Comparison of ENCODE assay signal across 25 mouse cellular contexts in the genomic region with DNA sequence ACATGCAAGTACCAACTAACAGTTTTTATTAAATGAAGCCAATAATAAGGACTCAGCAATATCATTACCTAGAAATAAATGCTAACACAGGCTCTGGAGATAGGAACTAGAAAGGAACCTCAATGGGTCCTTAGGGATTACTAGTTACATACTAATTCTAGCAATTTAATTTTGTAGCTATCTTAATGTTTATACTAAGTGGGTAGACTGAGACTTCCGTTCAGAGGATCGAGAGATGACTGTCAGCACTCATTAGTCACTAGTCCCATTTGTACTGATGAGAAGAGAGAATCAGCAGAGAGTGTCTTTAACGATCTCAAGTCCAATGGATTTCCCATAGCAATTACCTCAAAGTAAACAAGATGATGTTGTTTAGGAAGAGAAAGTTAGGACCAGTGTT.
"Had no signal": no experiment of that assay in that cellular context is flagged by ENCODE, and none has a peak within 500 bp of the region (broad histone marks: within the 10 kb centered on the region; RNA-seq: fewer than 3 reads in every experiment).

No protein-coding gene starts in this region.

- H3K9me3 ChIP-seq: heart, embryonic 13.5 days; heart, embryonic 15.5 days; hindbrain, embryonic 15.5 days; kidney, embryonic 15.5 days; limb, embryonic 13.5 days; limb, embryonic 15.5 days; liver, embryonic 12.5 days had no signal

- H3K4me1 ChIP-seq: heart, embryonic 13.5 days; heart, embryonic 15.5 days; hindbrain, embryonic 15.5 days; kidney, embryonic 15.5 days; limb, embryonic 13.5 days; limb, embryonic 15.5 days; liver, embryonic 12.5 days had no signal

- H3K9ac ChIP-seq: heart, embryonic 13.5 days; heart, embryonic 15.5 days; hindbrain, embryonic 15.5 days; kidney, embryonic 15.5 days; limb, embryonic 13.5 days; limb, embryonic 15.5 days; liver, embryonic 12.5 days had no signal

- ATAC-seq: intestine, embryonic 16.5 days; liver, embryonic 12.5 days had no signal

- H3K27me3 ChIP-seq: heart, embryonic 13.5 days; heart, embryonic 15.5 days; hindbrain, embryonic 15.5 days; kidney, embryonic 15.5 days; limb, embryonic 13.5 days; limb, embryonic 15.5 days; liver, embryonic 12.5 days had no signal

- H3K4me2 ChIP-seq: heart, embryonic 11.5 days; heart, embryonic 13.5 days; heart, embryonic 15.5 days; hindbrain, embryonic 15.5 days; kidney, embryonic 15.5 days; limb, embryonic 13.5 days; limb, embryonic 15.5 days; liver, embryonic 12.5 days had no signal

- DNase-seq: gastrocnemius, adult 2 months; gastrocnemius, postnatal 14 days; gastrocnemius, postnatal 36 days; heart, adult 11 months; heart, adult 2 months; heart, postnatal 14 days; heart, postnatal 36 days; kidney, adult 11 months; kidney, adult 2 months; kidney, adult 9 months; kidney, postnatal 14 days; kidney, postnatal 36 days; layer of hippocampus, adult 9-11 months; layer of hippocampus, postnatal 36 days; left cerebral cortex, postnatal 4 days had no signal

- H3K36me3 ChIP-seq: heart, embryonic 13.5 days; heart, embryonic 15.5 days; hindbrain, embryonic 15.5 days; kidney, embryonic 15.5 days; limb, embryonic 13.5 days; limb, embryonic 15.5 days; liver, embryonic 12.5 days had no signal

- H3K27ac ChIP-seq: gastrocnemius, adult 2 months; heart, adult 2 months; heart, embryonic 13.5 days; heart, embryonic 15.5 days; hindbrain, embryonic 15.5 days; kidney, embryonic 15.5 days; kidney, postnatal 0 days; limb, embryonic 13.5 days; limb, embryonic 15.5 days; liver, embryonic 12.5 days had no signal

- H3K4me3 ChIP-seq: gastrocnemius, adult 2 months; heart, adult 2 months; heart, embryonic 13.5 days; heart, embryonic 15.5 days; hindbrain, embryonic 15.5 days; kidney, embryonic 15.5 days; limb, embryonic 13.5 days; limb, embryonic 15.5 days; liver, embryonic 12.5 days had no signal
